Mouse (Mus musculus): Measurements from ENCODE around the gene Tgfa. TPM values are rescaled to one million over a fixed set of nuclear protein-coding genes. Genes with fewer than 3 reads are reported as not detected.

Gene Tgfa
- polyA plus RNA-seq, 1 experiment from 2014 or later, result 4.5 TPM

GRCm38 (mm10) chr6:86276816-86277215, 81.8 kb downstream of the Tgfa start:
- DNase-seq (ENCODE audit: low spot score) (no peak), ATAC-seq (ENCODE audit: low read depth) (no peak)
- Histone ChIP-seq H3K4me3 (ENCODE audit: low read depth, low read length) (no peak overlapping the region), H3K36me3 (ENCODE audit: control insufficient read depth, insufficient read depth, low read length) (no peaks in the 10 kb centered on the region), H3K27me3 (replicated peaks; ENCODE audit: control insufficient read depth, insufficient read depth, low read length) (no peaks in the 10 kb centered on the region), H3K4me1 (ENCODE audit: control insufficient read depth, insufficient read depth, low read length) (no peaks in the 10 kb centered on the region), H3K4me2 (ENCODE audit: low read depth, low read length) (no peak overlapping the region), H3K9ac (ENCODE audit: low read depth, low read length) (no peak overlapping the region), H3K9me3 (ENCODE audit: control insufficient read depth, low read length) (0 out of 2 replicates have a peak, but pooled peaks cover 4% of the 10 kb centered on the region), H3K27ac (replicated peaks; ENCODE audit: low read depth, low read length) (no peak overlapping the region)
- WGBS, result 100% methylated on average over 2 of the region's 2 CpGs

GRCm38 (mm10) chr6:86277620-86278019, 82.6 kb downstream of the Tgfa start:
- ATAC-seq (ENCODE audit: low read depth), result no peak
- 77% methylated on average over 7 of the region's 7 CpGs for WGBS
- H3K27me3 ChIP-seq (replicated peaks; ENCODE audit: control insufficient read depth, insufficient read depth, low read length), result no peaks in the 10 kb centered on the region
- H3K9ac ChIP-seq (ENCODE audit: low read depth, low read length), result no peak overlapping the region
- H3K27ac ChIP-seq (replicated peaks; ENCODE audit: low read depth, low read length), result no peak overlapping the region
- no peaks in the 10 kb centered on the region for H3K4me1 ChIP-seq (ENCODE audit: control insufficient read depth, insufficient read depth, low read length)
- DNase-seq (ENCODE audit: low spot score), result no peak
- no peak overlapping the region for H3K4me3 ChIP-seq (ENCODE audit: low read depth, low read length)
- no peak overlapping the region for H3K4me2 ChIP-seq (ENCODE audit: low read depth, low read length)
- H3K9me3 ChIP-seq (ENCODE audit: control insufficient read depth, low read length), result 0 out of 2 replicates have a peak, but pooled peaks cover 4% of the 10 kb centered on the region
- H3K36me3 ChIP-seq (ENCODE audit: control insufficient read depth, insufficient read depth, low read length), result no peaks in the 10 kb centered on the region

DNA sequence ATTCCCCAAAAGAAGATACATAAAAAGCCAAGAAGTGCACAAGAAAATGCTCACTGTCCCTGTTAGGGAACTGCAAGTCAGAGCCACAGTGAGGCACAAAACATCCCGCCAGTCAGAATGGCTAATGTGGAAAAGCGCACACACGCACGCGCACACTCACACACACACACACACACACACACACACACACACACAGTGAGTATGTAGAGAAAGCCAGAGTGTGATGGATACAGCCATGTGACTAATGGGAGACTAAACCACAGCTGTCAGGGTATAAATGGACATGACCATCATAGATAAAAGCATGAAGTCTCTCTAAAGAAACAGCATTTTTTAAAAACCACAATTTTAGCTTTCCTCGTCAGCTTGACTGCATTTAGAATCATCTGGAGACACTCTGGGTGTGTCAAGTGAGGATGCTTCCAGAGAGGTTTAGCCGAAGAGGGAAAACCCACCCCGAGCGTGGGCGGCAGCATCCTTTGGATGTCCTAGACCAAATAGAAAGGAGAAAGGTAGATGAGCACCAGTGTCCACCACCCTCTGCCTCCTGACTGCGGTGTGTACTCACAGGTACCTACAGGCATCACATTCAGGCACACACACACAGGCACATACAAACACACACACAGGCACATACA, 86.7 kb downstream of the Tgfa start:
- Histone ChIP-seq H3K4me2 (ENCODE audit: low read depth, low read length) (no peak overlapping the region), H3K9me3 (ENCODE audit: control insufficient read depth, low read length) (no peaks in the 10 kb centered on the region), H3K4me1 (ENCODE audit: control insufficient read depth, insufficient read depth, low read length) (no peaks in the 10 kb centered on the region), H3K36me3 (ENCODE audit: control insufficient read depth, insufficient read depth, low read length) (no peaks in the 10 kb centered on the region), H3K27ac (replicated peaks; ENCODE audit: low read depth, low read length) (no peak overlapping the region), H3K27me3 (replicated peaks; ENCODE audit: control insufficient read depth, insufficient read depth, low read length) (no peaks in the 10 kb centered on the region), H3K9ac (ENCODE audit: low read depth, low read length) (no peak overlapping the region), H3K4me3 (ENCODE audit: low read depth, low read length) (no peak overlapping the region)
- WGBS, result 83% methylated on average over 11 of the region's 11 CpGs
- DNase-seq (ENCODE audit: low spot score) (peak; percentile 12), ATAC-seq (ENCODE audit: low read depth) (no peak)

DNA sequence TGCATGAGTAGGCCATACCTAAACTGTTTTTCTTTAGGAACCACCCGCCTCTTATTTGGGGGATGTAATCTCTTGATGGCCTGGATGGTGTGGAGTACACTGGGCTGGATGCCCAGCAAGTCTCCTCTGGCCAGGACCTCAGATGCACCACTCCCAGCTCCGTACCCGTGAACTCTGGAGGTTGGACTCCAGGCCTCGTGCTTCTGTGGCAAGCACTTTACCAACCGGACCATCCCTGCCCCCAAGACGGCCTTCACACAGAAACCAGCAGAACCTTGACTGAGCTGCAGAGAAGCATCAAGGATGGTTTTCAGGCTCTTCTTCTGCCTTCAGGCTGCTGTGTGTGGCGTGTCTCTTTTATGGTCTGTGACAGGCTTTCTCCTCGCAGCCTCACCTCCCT, 98.3 kb downstream of the Tgfa start:
- no peak overlapping the region for H3K27ac ChIP-seq (replicated peaks; ENCODE audit: low read depth, low read length)
- no peaks in the 10 kb centered on the region for H3K4me1 ChIP-seq (ENCODE audit: control insufficient read depth, insufficient read depth, low read length)
- no peak for DNase-seq (ENCODE audit: low spot score)
- H3K9ac ChIP-seq (ENCODE audit: low read depth, low read length), result no peak overlapping the region
- no peaks in the 10 kb centered on the region for H3K36me3 ChIP-seq (ENCODE audit: control insufficient read depth, insufficient read depth, low read length)
- 0 out of 2 replicates have a peak, but pooled peaks cover 4% of the 10 kb centered on the region for H3K9me3 ChIP-seq (ENCODE audit: control insufficient read depth, low read length)
- H3K4me2 ChIP-seq (ENCODE audit: low read depth, low read length), result no peak overlapping the region
- no peak for ATAC-seq (ENCODE audit: low read depth)
- 62% methylated on average over 8 of the region's 8 CpGs for WGBS
- no peaks in the 10 kb centered on the region for H3K27me3 ChIP-seq (replicated peaks; ENCODE audit: control insufficient read depth, insufficient read depth, low read length)
- H3K4me3 ChIP-seq (ENCODE audit: low read depth, low read length), result no peak overlapping the region

GRCm38 (mm10) chr6:86295451-86295850, 100.4 kb downstream of the Tgfa start:
- H3K27me3 ChIP-seq (replicated peaks; ENCODE audit: control insufficient read depth, insufficient read depth, low read length), result no peaks in the 10 kb centered on the region
- peaks cover 1% of the 10 kb centered on the region; the same call in 1 of the 2 replicates for H3K9me3 ChIP-seq (ENCODE audit: control insufficient read depth, low read length)
- H3K9ac ChIP-seq (ENCODE audit: low read depth, low read length), result no peak overlapping the region
- no peak overlapping the region for H3K4me2 ChIP-seq (ENCODE audit: low read depth, low read length)
- no peaks in the 10 kb centered on the region for H3K36me3 ChIP-seq (ENCODE audit: control insufficient read depth, insufficient read depth, low read length)
- no peaks in the 10 kb centered on the region for H3K4me1 ChIP-seq (ENCODE audit: control insufficient read depth, insufficient read depth, low read length)
- no peak overlapping the region for H3K27ac ChIP-seq (replicated peaks; ENCODE audit: low read depth, low read length)
- no peak for DNase-seq (ENCODE audit: low spot score)
- ATAC-seq (ENCODE audit: low read depth), result no peak
- 71% methylated on average over 8 of the region's 8 CpGs for WGBS
- H3K4me3 ChIP-seq (ENCODE audit: low read depth, low read length), result no peak overlapping the region

DNA sequence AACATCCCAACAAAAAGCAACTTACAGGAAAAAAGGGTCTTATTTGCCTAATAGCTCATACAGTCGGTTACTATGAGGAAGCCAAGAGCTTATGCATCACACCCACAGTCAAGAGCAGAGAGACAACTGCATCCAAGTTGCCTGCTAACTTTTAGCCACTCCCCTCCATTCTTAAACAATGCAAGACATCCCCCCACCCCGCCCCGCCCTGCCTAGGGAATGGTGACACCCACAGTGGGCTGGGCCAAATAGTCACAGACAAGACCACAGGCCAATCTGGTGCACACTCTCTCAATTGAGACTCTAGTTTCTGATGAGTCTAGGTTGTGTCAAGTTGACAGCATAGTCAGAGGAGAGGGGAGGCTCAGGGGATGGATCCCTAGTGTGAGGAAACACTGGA, 101.1 kb downstream of the Tgfa start:
- no peaks in the 10 kb centered on the region for H3K4me1 ChIP-seq (ENCODE audit: control insufficient read depth, insufficient read depth, low read length)
- no peaks in the 10 kb centered on the region for H3K36me3 ChIP-seq (ENCODE audit: control insufficient read depth, insufficient read depth, low read length)
- no peak for ATAC-seq (ENCODE audit: low read depth)

GRCm38 (mm10) chr6:86296938-86297337, 101.9 kb downstream of the Tgfa start:
- no peak overlapping the region for H3K9ac ChIP-seq (ENCODE audit: low read depth, low read length)
- no peak overlapping the region for H3K27ac ChIP-seq (replicated peaks; ENCODE audit: low read depth, low read length)
- no peaks in the 10 kb centered on the region; the same call in 1 of the 2 replicates for H3K9me3 ChIP-seq (ENCODE audit: control insufficient read depth, low read length)
- DNase-seq (ENCODE audit: low spot score), result no peak
- no peaks in the 10 kb centered on the region for H3K4me1 ChIP-seq (ENCODE audit: control insufficient read depth, insufficient read depth, low read length)
- H3K4me3 ChIP-seq (ENCODE audit: low read depth, low read length), result no peak overlapping the region
- no peaks in the 10 kb centered on the region for H3K36me3 ChIP-seq (ENCODE audit: control insufficient read depth, insufficient read depth, low read length)
- no peak for ATAC-seq (ENCODE audit: low read depth)
- H3K27me3 ChIP-seq (replicated peaks; ENCODE audit: control insufficient read depth, insufficient read depth, low read length), result no peaks in the 10 kb centered on the region
- no peak overlapping the region for H3K4me2 ChIP-seq (ENCODE audit: low read depth, low read length)
- 87% methylated on average over 2 of the region's 2 CpGs for WGBS

More for the DNA sequence above, 101.1 kb downstream of the Tgfa start:
- H3K27ac ChIP-seq (replicated peaks; ENCODE audit: low read depth, low read length), result no peak overlapping the region
- whole genome bisulfite sequencing, result 86% methylated on average over 3 of the region's 3 CpGs
- no peaks in the 10 kb centered on the region; the same call in 1 of the 2 replicates for H3K9me3 ChIP-seq (ENCODE audit: control insufficient read depth, low read length)
- no peak overlapping the region for H3K4me3 ChIP-seq (ENCODE audit: low read depth, low read length)
- H3K4me2 ChIP-seq (ENCODE audit: low read depth, low read length), result no peak overlapping the region
- H3K9ac ChIP-seq (ENCODE audit: low read depth, low read length), result no peak overlapping the region
- DNase-seq (ENCODE audit: low spot score), result no peak
- no peaks in the 10 kb centered on the region for H3K27me3 ChIP-seq (replicated peaks; ENCODE audit: control insufficient read depth, insufficient read depth, low read length)

DNA sequence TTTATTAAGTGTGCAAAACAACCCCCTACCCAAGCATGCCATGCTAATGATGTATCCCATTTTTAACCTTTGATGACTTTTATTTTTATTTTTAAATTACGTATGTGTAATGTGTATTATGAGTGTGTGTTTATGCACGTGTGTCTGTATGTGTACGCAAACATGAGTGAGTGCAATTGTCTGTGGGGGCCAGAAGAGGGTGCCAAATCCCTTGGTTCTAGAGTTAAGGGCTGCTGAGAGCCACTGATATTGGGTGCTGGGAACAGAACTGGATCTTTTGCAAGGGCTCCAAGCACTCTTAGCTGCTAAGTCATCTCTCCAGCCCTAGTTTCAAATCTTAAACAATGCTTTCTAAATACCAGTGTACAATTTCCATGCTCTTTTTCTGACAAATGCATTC, 103.9 kb downstream of the Tgfa start:
- Histone ChIP-seq H3K36me3 (ENCODE audit: control insufficient read depth, insufficient read depth, low read length) (no peaks in the 10 kb centered on the region), H3K4me2 (ENCODE audit: low read depth, low read length) (no peak overlapping the region), H3K4me1 (ENCODE audit: control insufficient read depth, insufficient read depth, low read length) (no peaks in the 10 kb centered on the region), H3K27me3 (replicated peaks; ENCODE audit: control insufficient read depth, insufficient read depth, low read length) (no peaks in the 10 kb centered on the region), H3K4me3 (ENCODE audit: low read depth, low read length) (no peak overlapping the region), H3K9me3 (ENCODE audit: control insufficient read depth, low read length) (no peaks in the 10 kb centered on the region; the same call in 1 of the 2 replicates), H3K9ac (ENCODE audit: low read depth, low read length) (no peak overlapping the region), H3K27ac (replicated peaks; ENCODE audit: low read depth, low read length) (no peak overlapping the region)
- WGBS, result 91% methylated on average over 3 of the region's 3 CpGs
- DNase-seq (ENCODE audit: low spot score) (no peak), ATAC-seq (ENCODE audit: low read depth) (no peak)

DNA sequence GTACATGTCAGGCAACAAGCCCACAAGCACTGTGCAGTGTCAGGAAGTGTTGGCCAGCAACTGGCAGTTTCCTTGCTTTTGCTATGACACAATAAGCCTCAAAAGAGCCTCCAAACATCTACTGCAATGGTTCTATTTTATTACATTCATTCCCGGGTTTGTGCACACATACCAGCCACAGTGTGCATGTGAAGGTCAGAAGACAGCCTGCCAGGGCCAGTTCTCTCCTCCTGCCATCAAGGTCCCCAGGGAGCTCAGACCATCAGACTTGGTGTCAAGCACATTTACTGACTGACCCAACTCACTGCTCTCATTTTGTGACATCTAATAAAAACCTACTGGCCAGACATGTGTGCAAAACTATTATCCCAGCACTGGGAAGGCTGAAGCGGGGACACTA, 104.4 kb downstream of the Tgfa start:
- Histone ChIP-seq H3K27me3 (replicated peaks; ENCODE audit: control insufficient read depth, insufficient read depth, low read length) (no peaks in the 10 kb centered on the region), H3K4me2 (ENCODE audit: low read depth, low read length) (no peak overlapping the region), H3K27ac (replicated peaks; ENCODE audit: low read depth, low read length) (no peak overlapping the region), H3K36me3 (ENCODE audit: control insufficient read depth, insufficient read depth, low read length) (no peaks in the 10 kb centered on the region), H3K9me3 (ENCODE audit: control insufficient read depth, low read length) (no peaks in the 10 kb centered on the region; the same call in 1 of the 2 replicates), H3K4me1 (ENCODE audit: control insufficient read depth, insufficient read depth, low read length) (no peaks in the 10 kb centered on the region), H3K9ac (ENCODE audit: low read depth, low read length) (no peak overlapping the region), H3K4me3 (ENCODE audit: low read depth, low read length) (no peak overlapping the region)
- DNase-seq (ENCODE audit: low spot score) (no peak), ATAC-seq (ENCODE audit: low read depth) (no peak)
- 81% methylated on average over 2 of the region's 2 CpGs for WGBS

All from embryonic facial prominence, embryonic 14.5 days (tissue).